Mouse (Mus musculus) frontal cortex, adult (tissue): ENCODE results near the gene Sorcs1.
A peak's percentile ranks its signal among the peaks of the same experiment; 100 is the strongest.

Source experiments
- ATAC-seq: cut with Nextera tagmentation; 2 replicates; pipeline ENCODE4 v1.9.2; 2017; ENCODE audit warnings: mild to moderate bottlenecking, moderate library complexity, mixed read lengths; ENCODE audit not compliant: low TSS enrichment

The Sorcs1 gene

DNA sequence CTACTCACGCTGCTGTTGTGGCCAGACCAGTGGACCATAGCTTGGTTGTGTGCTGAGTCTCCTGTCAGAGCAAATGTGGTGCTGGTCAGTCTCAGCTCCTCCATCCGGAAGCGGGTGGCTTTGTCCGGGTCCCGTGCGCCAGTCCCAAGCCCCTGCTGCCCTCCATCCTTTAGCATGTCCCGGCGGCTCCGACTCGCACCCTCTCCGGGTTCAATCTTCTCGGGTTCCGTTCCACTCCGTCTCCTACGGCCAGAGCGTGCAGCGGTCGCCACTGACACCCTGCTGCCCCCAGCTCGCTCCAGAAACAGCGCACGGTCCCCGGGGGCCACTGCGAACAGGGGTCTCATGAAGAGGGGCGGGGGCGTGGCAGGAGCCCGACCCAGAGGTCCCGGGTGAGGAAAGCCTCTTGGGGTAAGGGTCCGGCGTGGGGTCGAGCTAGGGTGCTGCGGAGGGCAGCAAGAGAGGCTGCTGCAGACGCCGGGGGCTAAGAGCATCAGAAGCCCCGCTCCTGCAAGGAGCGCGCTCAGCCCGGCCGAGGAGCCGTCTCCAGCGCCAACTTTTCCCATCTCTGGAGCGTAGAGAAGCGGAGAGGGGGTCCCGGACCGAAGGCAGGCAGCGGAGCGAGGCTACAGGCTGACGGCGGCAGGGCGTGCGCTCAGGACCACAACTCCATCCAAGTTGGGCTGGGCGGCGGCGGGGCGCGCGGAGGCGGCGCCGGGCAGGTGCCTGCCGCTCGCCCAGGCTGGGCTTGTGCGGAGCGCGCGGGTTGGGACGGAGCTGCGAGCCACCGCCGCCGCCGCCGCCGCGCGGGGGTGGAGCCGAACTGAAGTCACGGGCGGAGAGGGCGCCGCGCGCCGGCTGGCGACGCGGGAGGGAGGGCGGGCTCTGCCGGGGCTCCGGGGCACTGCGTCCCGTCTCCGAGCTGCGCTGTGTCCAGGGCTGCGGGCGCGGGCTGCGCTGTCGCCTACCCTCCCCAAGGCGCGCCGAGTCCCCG lies at the start of gene Sorcs1:
TSS of gene Sorcs1 (minus strand) at position 744 of the 994 bp plus-strand sequence.
- ATAC-seq = peak; percentile 62

DNA sequence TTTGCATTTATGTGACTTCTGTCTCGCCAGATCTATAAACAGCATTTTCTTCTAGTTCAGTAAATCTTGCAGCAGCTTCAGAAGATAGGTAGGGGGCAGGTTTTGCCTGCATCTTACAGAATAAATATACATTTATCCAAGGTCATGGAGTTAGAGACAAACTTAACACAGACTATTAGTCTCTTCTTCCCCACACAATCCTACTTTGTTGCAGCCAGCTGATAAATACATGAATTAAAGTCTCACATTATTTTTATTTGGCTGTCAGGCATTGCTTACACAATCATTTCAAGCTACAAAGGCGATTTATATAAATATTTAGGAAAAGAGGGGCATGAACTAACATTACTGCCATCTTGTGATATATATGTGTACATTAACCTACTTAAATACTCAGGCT lies 4.8 kb upstream of the Sorcs1 start:
- no peak for ATAC-seq

DNA sequence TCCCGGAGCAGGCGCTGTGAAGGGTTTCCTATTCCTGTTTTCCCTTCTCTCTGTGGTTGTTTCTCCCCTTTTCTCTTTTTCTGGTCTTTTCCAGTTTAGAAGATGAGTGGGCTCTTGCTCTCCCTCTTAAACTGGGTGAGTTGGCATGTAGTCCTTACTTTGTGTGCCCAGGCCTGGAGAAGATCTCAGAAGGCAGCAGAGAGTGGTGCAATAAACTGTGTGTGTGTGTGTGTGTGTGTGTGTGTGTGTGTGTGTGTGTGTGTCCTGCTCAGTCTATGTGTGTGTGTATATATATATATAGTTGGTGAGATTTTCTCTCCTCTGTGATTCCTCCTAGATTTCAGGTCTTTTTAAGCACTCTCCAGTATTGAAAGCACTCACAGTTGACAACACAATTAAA lies 500 bp upstream of the Sorcs1 start:
- ATAC-seq = no peak; the same call in 1 of the 2 replicates

DNA sequence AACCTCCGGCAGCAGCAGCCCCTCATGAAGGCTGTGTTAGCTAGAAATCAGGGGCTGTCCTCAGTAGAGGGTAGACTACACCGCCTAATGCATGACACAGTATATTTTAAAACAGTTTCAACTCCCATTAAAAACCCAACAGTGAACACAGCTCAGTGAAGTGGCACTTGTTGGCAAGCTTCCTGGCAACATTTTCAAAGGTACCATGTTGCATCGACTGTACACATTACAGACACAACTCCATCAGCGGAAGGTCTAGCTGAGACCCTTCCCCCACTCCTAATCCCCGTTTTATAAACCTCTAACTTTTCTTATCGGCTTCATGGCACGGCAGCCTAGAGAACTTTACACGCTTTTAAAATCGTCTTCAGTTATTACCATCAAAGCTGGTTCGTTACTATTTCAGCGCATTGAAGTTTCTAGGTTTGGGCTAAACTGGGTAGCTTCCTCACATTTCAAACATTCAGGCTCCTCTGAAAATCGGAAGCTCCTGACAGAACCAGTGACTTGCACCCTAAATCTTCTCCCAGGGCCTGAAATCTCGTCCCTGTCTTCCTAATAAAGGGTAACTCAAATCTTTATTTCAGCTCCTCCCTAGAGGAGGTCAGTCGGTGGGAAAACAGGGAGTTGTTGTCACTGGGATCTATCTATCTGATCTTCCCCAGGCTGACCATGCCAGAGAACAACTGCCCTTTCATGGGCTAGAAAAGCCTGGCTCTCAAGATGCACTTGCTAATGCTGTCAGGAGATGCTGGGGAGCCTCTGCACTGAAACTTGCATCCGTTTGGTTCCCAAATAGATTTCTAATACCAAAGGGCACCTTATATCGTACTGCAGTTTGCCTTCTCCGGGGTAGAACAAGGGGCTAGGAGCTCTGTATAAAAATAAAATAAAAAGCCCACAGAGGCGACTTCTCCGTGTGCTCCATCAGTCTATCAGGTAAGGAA lies 1.6 kb downstream of the Sorcs1 start:
- no peak for ATAC-seq

DNA sequence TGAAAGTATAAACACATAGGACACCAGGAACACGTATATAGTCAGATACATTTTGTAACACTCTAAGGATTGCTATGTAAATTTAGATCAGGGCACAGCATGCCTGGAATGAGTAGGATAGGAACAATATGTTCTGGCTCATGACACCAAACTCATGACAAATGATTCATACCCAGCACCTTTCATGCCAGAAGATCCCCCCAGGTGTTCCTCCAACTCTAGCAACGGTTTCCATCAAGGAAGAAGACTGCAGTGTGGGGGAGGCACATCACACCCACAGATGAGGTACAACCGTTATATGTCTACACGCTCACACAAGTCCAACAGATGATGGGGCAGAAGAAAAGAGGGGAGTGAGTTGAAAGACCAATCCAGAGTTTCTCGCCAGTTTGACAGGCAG lies 3.5 kb downstream of the Sorcs1 start:
- peak; percentile 63 for ATAC-seq

DNA sequence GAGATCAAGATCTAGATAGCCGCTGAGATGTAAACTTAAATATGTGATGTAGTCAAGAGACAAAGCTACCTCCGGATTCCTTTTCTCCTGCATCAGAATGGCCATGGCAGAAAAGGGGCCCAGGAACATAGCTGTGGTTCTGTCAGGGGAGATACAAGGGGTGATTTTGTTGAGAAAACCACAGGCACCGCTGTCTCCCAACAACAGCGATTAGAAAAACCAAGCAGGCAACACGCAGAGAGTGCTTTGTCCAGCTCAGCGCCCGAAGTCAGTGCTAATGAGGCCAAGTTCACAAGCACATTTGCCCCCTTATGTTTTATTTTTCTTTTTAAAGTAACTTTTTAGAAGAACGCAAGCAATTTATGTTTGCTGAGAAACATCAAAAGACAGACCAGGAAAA lies 10.9 kb downstream of the Sorcs1 start:
- ATAC-seq = no peak

DNA sequence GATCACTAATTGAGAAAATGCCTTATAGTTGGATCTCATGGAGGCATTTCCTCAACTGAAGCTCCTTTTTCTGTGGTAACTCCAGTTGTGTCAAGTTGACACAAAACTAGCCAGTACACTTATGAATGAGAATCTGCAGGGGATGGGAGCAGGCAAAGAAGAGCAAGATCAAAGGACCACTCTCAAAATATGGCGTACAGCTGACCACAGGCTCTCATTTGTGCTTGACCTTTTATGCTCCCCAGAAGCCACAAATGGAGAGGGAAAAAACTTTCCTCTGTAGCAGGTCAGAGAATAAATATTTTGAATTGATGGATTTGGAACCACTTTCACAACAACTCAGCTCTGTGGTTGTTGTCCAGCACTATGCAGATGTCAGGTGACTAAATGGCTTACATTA lies 14.1 kb downstream of the Sorcs1 start:
- no peak for ATAC-seq

DNA sequence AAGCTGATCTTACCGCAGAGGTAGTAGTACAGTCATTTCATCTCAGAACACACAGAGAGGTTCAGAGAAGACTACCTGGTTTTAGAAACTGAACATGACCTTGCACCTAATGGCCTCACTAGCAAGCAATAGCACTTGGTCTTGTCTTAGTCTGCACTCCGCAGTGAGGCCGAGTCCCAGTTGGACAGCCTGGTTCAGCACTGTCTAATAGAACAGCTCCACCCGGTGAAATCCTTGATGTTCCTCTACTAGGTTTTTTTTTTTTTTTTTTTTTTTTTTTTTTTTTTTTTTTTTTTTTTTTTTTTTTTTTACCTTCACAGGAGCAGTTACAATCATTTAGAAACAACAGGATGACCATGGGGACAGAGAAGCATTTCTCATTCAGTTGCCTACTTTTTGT lies 19.3 kb downstream of the Sorcs1 start:
- no peak for ATAC-seq

DNA sequence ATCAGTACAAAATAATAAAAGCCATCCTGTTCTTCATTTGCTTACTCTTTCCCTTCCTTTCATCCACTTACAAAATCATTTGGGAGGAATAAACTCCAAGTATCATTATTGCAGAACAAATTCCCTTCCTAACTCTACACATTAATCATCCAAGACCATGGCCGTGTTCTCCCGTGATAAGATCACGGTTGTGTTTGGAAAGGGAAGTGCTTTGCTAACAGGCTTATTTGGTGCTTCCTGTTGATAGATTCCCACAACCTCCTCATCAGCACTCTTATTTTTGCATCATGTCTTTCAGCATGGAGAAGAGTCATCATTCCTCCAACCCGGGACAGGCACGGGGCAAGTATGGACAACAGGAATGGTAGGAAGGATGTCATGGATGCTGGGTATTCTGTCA lies 25.7 kb downstream of the Sorcs1 start:
- ATAC-seq = no peak

DNA sequence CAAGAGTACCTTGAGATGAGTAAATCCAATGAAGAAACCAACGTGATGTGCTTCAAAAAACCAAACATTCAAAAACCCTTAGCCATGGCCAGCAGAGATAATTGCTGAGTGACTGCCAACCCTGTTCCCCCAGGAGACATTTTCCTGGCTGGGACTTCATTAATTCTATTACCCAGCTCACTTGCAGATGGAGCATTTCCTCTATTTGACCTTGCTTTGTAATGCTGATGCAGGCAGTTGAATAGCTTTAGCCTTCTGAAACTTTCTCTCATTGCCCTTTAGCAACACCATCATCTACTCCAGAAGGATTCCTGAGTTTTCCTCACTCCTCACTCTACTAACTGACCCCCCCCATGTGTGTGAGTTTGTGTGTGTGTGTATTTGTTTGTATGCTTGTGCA lies 34.6 kb downstream of the Sorcs1 start:
- no peak for ATAC-seq

DNA sequence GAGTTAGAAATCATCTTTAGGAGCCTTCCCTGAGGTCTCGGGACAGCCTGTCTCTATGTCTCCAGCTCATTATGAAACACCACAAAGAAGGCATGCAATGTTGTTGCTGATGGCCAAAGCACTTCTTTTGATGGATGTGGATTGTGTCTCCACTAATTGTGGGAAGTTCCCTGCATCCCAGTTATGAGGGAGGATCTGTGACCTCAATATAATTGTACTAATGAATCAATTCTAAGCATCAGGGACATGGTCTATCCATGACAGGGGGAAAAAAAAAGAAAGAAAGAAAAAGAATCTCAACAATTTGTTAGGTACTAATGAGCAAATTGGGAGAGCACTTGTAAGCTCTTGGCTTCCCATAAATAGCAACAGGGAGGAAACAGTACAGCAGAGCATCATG lies 36.3 kb downstream of the Sorcs1 start:
- no peak for ATAC-seq

DNA sequence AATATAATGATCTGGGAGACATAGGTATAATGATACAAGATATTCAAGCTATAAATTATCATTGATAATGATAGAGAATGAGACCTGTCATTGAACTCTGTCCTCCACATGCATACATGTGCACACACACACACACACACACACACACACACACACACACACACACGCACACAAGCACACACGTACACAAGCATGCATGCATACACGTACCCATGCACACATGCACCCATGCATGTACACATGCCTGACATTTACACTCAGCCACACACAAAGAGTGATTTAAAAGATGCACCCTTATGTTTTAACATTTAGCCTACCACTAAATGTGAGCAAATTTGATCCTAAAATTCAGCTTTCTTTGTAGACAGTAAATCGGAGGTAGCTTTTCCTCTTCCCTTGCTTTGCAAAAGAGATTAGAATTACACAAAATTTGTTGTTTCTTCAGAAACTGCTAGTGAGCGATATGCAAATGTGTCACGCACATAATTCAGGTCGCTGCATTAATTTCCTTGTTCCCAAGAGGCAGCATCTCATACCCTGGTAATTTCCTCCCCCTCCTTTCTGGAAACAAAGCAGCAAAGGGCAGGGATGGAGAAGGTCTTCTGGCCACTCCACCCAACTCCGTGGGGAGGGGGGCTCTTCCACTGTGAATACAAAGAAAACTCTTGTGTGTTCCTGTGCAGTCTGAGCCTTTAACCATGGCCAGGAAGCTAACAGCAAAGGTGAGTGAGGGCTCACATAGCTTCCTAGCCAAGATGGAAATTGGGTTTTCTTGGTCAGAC lies 38.0 kb downstream of the Sorcs1 start:
- no peak for ATAC-seq

DNA sequence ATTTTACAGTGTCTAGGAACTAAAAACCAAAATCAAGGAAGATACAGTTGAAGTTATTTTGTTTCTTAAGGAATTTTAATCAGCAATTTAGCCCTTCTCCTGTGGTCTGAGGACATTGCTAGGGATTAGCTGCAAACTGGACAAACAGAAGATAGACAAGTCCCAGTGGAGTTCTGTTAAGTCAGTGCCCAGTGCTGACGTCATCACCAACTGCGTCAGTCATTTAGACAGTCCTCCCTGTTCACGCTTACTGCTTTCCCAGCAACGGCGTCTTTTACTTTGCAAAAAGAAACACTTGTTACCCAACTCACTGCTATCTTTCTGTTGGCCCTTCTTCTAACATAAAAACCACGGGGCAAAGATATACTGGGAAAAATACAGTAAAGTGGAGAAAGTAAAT lies 40.3 kb downstream of the Sorcs1 start:
- no peak for ATAC-seq

DNA sequence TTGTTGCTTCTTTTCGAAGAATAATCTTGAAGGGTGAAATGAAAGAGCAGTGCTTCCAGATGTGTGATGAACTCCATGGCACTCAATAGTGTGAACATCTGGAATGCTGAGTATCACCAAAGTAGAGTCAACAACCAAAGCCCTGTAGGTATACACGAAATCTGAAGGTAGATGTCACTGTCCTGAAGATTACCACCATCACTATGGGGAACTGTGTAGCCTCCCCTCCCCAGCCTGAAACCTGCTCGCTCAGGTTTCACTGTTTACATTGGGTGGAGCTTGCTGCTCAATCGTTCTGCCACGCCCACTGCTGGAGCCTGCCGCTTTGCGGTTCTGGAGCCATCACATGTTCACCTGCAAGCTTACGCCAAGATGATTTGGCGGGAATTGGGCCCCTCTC lies 64.4 kb downstream of the Sorcs1 start:
- no peak for ATAC-seq

DNA sequence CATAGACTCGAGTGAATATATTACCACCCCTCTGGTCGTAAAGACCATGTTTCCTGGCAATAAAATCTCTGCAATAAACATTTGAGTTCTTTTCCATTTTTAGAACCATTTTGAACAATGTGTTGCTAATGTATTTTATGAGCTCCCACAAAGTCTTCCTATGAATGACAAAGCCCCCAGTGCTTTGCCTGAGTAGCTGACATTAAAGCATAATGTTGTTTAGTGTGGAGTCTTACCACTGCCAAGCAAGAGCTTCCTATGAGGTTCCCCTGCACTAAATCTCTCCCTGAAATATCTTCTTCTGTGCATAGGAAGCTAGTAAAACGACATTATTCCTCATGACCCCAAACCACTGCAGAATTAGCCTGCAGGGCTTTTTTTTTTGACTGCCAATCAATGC lies 66.8 kb downstream of the Sorcs1 start:
- ATAC-seq = no peak

DNA sequence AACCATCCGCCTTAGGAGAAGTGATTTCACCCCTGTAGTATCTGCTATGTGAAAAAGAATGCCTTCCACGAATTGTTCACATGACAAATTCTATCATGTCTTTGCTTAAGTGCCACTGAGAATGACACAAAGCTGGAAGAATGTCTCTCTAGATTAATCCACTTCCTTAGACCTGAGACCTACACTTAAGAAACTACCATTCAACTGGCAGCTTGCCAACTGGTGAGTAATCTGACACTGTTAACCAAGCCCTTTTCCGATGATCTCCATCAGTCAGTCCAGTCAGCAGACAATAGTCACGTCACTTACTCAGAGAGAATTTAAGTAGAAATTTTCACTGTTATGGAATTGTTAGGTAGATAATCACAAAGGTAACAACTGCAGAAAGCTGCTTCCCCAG lies 74.6 kb downstream of the Sorcs1 start:
- 0 out of 2 replicates have a peak, but pooled peaks have one; percentile 9 for ATAC-seq

DNA sequence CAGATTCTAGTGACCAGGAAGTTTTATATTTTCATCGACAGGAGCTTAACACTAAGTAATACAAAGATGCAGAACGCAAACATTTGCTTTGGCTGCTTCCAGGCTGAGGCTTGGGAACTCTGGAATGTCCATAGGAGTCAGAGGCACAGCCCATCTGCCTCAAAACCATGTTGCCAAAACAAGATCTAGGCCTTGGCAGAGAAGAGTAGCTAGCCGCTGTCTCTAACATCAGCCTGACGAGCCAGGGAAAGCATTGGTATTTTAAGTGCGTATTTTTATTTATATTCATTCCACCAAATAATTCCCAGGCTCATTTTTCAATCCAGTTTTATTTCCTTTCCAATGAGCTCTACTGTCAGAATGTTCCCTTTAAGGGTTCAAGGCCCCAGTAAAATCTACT lies 75.1 kb downstream of the Sorcs1 start:
- 0 out of 2 replicates have a peak, but pooled peaks have one; percentile 57 for ATAC-seq

DNA sequence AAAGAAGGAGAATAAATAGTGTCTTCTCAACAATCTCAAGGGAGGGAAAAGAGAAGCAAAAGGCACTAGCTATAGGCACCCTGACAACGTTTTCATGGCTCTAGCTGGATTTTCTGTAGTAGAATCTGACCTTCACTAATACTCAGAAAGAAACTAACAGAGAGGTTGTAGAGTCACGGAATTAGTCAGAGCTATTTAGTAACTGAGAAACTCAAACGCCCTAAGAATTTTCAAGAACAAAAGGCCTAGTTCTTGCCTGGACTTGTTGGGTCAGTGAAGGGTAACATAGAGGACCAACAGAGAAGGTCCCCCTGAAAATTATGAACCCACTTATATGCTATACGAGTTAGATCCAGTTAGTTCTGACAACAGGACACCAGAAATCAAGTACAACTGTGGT lies 81.1 kb downstream of the Sorcs1 start:
- ATAC-seq = peak; percentile 82

DNA sequence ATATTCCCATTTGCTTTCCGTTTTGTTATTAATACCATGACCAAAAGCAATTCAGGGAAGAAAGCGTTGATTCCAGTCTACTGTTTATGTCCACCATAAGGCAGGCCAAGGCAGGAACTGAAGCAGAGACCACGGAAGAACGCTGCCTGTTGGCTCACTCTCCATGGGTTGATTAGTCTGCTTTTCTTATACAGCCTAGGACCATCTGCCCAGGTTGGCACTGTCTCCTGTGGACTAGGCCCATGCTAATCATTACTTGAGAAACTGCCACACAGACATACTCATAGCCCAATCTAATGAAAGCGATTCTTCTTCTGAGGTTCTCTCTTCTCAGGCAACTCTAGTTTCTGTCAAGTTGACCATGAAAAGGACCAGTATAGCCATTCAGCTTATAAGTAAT lies 92.3 kb downstream of the Sorcs1 start:
- no peak for ATAC-seq

DNA sequence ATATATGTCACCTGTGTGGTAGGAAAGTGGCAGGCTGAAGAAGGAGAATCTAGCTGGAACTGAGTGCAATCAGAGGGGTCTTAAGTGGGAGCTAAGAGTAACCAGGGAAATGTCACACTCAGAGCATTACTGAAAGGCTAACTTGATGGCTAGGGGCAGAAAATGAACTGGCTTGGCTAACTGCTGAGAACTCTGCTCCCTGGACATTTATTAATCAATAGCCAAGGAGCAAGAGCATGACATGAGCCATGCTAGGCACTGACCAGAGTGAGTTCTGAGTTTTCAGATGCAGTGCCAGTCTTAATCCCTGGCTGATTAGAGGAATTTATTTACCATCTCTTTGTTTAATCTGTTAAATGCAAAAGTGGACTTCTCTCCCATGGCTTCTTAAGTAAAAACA lies 95.5 kb downstream of the Sorcs1 start:
- ATAC-seq = no peak

DNA sequence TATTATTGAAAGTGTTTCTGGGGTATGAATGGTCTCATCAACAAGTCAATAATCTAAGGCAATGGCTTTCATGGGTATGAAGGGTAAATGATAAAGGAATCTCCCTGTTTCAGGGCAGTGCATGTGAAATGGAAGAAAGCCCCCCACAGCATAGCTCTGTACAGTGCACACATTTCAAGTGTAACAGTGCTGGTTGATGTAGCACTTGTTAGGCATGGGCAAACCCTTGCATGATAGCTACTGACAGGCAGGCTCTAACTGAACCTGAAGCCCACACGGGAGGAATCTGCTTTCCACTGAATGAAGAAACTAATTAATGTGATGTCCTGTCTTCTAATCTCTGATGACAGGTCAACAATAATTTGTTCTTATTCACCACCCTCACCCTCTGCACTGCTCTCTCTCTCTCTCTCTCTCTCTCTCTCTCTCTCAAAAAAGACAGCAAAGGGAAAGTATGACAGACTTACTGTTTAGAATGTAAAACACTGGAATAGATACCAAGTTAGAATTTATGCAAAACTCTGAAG lies 108.7 kb downstream of the Sorcs1 start:
- no peak for ATAC-seq
